8 mouse cellular contexts compared by ENCODE assay signal in the genomic region with DNA sequence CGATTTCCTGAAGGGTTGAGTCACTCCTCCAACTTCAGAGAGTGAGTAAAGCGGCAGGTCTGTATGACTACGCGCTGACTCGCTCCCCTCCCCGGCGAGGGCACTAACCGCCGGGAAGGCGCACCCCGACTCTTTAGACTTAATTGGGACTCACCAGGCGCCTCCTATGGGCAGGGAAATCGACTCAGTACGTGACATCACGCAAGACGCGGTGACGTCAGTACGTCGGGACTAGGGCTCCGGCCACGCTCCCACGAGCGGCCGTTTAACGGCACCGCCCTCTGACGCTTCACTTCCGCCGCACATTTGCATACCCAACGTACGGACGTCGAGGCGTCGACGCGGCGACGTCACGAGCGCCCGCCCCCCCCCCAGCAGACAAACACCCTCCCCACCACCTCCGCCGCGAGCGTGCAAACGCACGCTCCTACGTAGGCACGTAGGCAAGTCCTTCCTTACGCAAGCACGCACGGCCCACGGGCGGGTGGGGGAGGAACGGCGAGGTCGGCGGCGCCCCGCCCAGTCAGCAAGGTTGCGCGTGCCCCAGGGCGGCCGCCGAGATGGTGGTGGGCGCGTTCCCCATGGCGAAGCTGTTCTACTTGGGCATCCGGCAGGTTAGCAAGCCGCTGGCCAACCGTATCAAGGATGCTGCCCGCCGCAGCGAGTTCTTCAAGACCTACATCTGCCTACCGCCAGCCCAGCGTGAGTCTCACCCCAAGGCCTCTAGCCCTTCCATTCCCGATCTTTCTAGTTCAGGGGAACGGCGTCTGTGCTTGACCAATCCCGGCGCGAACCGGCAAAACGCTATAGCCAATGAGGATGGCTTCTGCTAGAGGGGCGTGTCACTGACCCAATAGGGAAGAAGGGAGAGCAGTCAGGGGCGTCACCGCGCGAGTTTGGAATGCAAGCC. TPM values are rescaled to one million over a fixed set of nuclear protein-coding genes. Genes with fewer than 3 reads are reported as not detected.
DNase-seq lines count a peak whose midpoint lies in the region; ATAC-seq and TF ChIP-seq lines count a peak whose summit lies in the region.

Opa3 (plus strand) TSS at position 452 of the 910 bp plus-strand sequence.

- H3K36me3 ChIP-seq in ES-Bruce4 (ENCODE audit: control insufficient read depth, insufficient read depth, low read length, poor library complexity, severe bottlenecking): no peaks in the 10 kb centered on the region
- H3K36me3 ChIP-seq in forebrain, embryonic 13.5 days (ENCODE audit: poor library complexity, severe bottlenecking): peaks cover 17% of the 10 kb centered on the region
- H3K36me3 ChIP-seq in liver, postnatal 0 days (replicated peaks; ENCODE audit: insufficient read depth, low read length): peaks cover 4% of the 10 kb centered on the region; the same call in 1 of the 2 replicates
- no peaks in the 10 kb centered on the region for H3K36me3 ChIP-seq in neural tube, embryonic 14.5 days (ENCODE audit: control insufficient read depth, insufficient read depth, low read length)

- peak within 1 kb of the TSS; percentile 94 for H3K9ac ChIP-seq in ES-Bruce4 (ENCODE audit: low read depth, poor library complexity, severe bottlenecking)
- peak within 1 kb of the TSS; percentile 77 for H3K9ac ChIP-seq in forebrain, embryonic 13.5 days
- H3K9ac ChIP-seq in liver, postnatal 0 days (replicated peaks): peak within 1 kb of the TSS; percentile 78
- H3K9ac ChIP-seq in neural tube, embryonic 14.5 days (replicated peaks; ENCODE audit: low read depth, low read length): peak within 1 kb of the TSS; percentile 83

- no peaks in the 10 kb centered on the region for H3K4me1 ChIP-seq in ES-Bruce4 (ENCODE audit: control insufficient read depth, insufficient read depth, low read length)
- H3K4me1 ChIP-seq in forebrain, embryonic 13.5 days: peaks cover 31% of the 10 kb centered on the region
- H3K4me1 ChIP-seq in liver, postnatal 0 days (ENCODE audit: insufficient read depth): peaks cover 37% of the 10 kb centered on the region
- peaks cover 20% of the 10 kb centered on the region for H3K4me1 ChIP-seq in neural tube, embryonic 14.5 days (ENCODE audit: control insufficient read depth, insufficient read depth, low read length)

- TF ChIP-seq POLR2A in ES-Bruce4 (IDR thresholded peaks at IDR 0.05; ENCODE audit: insufficient read depth, low read length): peak; percentile 85

- peak; percentile 91 for ATAC-seq in cerebellum, adult (ENCODE audit: insufficient number of reproducible peaks, low FRiP score, low TSS enrichment)
- ATAC-seq in forebrain, embryonic 13.5 days: peak; percentile 97
- ATAC-seq in liver, postnatal 0 days: peak; percentile 89
- peak; percentile 96 for ATAC-seq in neural tube, embryonic 14.5 days (ENCODE audit: low read depth)

- no peaks in the 10 kb centered on the region for H3K27me3 ChIP-seq in ES-Bruce4 (ENCODE audit: control insufficient read depth, insufficient read depth, low read length, poor library complexity, severe bottlenecking)
- H3K27me3 ChIP-seq in forebrain, embryonic 13.5 days: no peaks in the 10 kb centered on the region
- no peaks in the 10 kb centered on the region for H3K27me3 ChIP-seq in liver, postnatal 0 days (ENCODE audit: insufficient read depth, low read length)
- H3K27me3 ChIP-seq in neural tube, embryonic 14.5 days (ENCODE audit: control insufficient read depth, insufficient read depth, low read length): no peaks in the 10 kb centered on the region

- under 1% methylated on average over 84 of the region's 91 CpGs for WGBS in forebrain, embryonic 13.5 days
- WGBS in large intestine, adult 2 months: under 1% methylated on average over 91 of the region's 91 CpGs
- WGBS in liver, postnatal 0 days (ENCODE audit: insufficient replicate concordance): 2% methylated on average over 80 of the region's 91 CpGs
- WGBS in neural tube, embryonic 14.5 days: under 1% methylated on average over 81 of the region's 91 CpGs

- TF ChIP-seq CTCF in ES-Bruce4 (IDR thresholded peaks at IDR 0.05; ENCODE audit: low read depth, low read length): peak; percentile 19
- TF ChIP-seq CTCF in liver, postnatal 0 days (IDR thresholded peaks at IDR 0.05; ENCODE audit: low read depth): peak; percentile 86

- peak within 1 kb of the TSS; percentile 83 for H3K4me2 ChIP-seq in forebrain, embryonic 13.5 days
- H3K4me2 ChIP-seq in liver, postnatal 0 days (ENCODE audit: low read depth, low read length): peak within 1 kb of the TSS; percentile 87
- peak within 1 kb of the TSS; percentile 87 for H3K4me2 ChIP-seq in neural tube, embryonic 14.5 days (ENCODE audit: low read depth, low read length)

- H3K4me3 ChIP-seq in ES-Bruce4 (ENCODE audit: low read depth, low read length): peak within 1 kb of the TSS; percentile 97
- H3K4me3 ChIP-seq in forebrain, embryonic 13.5 days: peak within 1 kb of the TSS; percentile 64
- H3K4me3 ChIP-seq in liver, postnatal 0 days (ENCODE audit: low read depth, low read length): peak within 1 kb of the TSS; percentile 72
- peak within 1 kb of the TSS; percentile 60 for H3K4me3 ChIP-seq in neural tube, embryonic 14.5 days (ENCODE audit: low read depth, low read length)

- H3K9me3 ChIP-seq in ES-Bruce4 (replicated peaks; ENCODE audit: control insufficient read depth, insufficient read depth, low read length, poor library complexity, severe bottlenecking): no peaks in the 10 kb centered on the region
- no peaks in the 10 kb centered on the region for H3K9me3 ChIP-seq in forebrain, embryonic 13.5 days (replicated peaks)
- no peaks in the 10 kb centered on the region for H3K9me3 ChIP-seq in liver, postnatal 0 days (ENCODE audit: low read length)
- H3K9me3 ChIP-seq in neural tube, embryonic 14.5 days (ENCODE audit: control insufficient read depth, low read length): no peaks in the 10 kb centered on the region

- peak; percentile 54; the same call in 1 of the 2 replicates for TF ChIP-seq EP300 in ES-Bruce4 (IDR thresholded peaks at IDR 0.05; ENCODE audit: insufficient read depth, low read depth, low read length)
- peak; percentile 73 for TF ChIP-seq EP300 in liver, postnatal 0 days (IDR thresholded peaks at IDR 0.05; ENCODE audit: low read depth)

- intact Hi-C loops in heart, postnatal 10 days (cut with DNase I): loop anchor here (2.0 kb wide), 1 partner anchor 15 kb away; the partner anchor contains the start of gene Gpr4

- peak; percentile 99 to 100 for DNase-seq in heart, postnatal 10 days
- DNase-seq in large intestine, adult 2 months (ENCODE audit: low read depth, low spot score): peak; percentile 100
- peak; percentile 100 for DNase-seq in liver, postnatal 0 days
- DNase-seq in testis, postnatal 10 days (ENCODE audit: low spot score): peak; percentile 98

- H3K27ac ChIP-seq in ES-Bruce4 (ENCODE audit: insufficient read depth, low read length): peak within 1 kb of the TSS; percentile 87
- H3K27ac ChIP-seq in forebrain, embryonic 13.5 days: peak within 1 kb of the TSS; percentile 100
- peak within 1 kb of the TSS; percentile 99 for H3K27ac ChIP-seq in liver, postnatal 0 days (ENCODE audit: low read depth)
- peak within 1 kb of the TSS; percentile 100 for H3K27ac ChIP-seq in neural tube, embryonic 14.5 days (ENCODE audit: low read depth, low read length)

RNA-seq across cellular contexts. Expression of gene Opa3, which starts in this region (rescaled TPM):
- polyA plus RNA-seq in ES-Bruce4 (2011; ENCODE audit: insufficient read depth, insufficient read length, low read depth, missing spikeins): 22.3 and 24.8 TPM in 2 replicates
- polyA plus RNA-seq in forebrain, embryonic 13.5 days (2015; fragmentation: Nextera tagmentation; extraction: Ambion mirVana): 42.1 and 47.5 TPM in 2 replicates
- 10 to 100 TPM; 53.4 to 57.7 TPM for total RNA-seq in heart, postnatal 10 days (2021)
- polyA plus RNA-seq in large intestine, adult 2 months (2012; rRNA removed): 33.6 and 36.3 TPM in 2 replicates
- polyA plus RNA-seq in liver, postnatal 0 days (2015; fragmentation: Nextera tagmentation; extraction: Ambion mirVana): 8.7 and 9.7 TPM in 2 replicates
- 36.6 and 37.6 TPM in 2 replicates for polyA plus RNA-seq in neural tube, embryonic 14.5 days (2014; fragmentation: Nextera tagmentation; extraction: Ambion mirVana)

Comparison
In these comparisons a context has a peak if more than half of its experiments do, and no peak if none do; other contexts are left out.
1. Peak in every context shown above with its lines: DNase-seq, ATAC-seq, H3K4me3 ChIP-seq and H3K27ac ChIP-seq.